10 mouse cellular contexts compared by ENCODE assay signal in genomic region chr16:23250556-23251444, GRCm38 (mm10). TPM values are rescaled to one million over a fixed set of nuclear protein-coding genes. Genes with fewer than 3 reads are reported as not detected.
DNase-seq lines count a peak whose midpoint lies in the region; ATAC-seq and TF ChIP-seq lines count a peak whose summit lies in the region.
"Had no signal": no experiment of that assay in that cellular context is flagged by ENCODE, and none has a peak within 500 bp of the region (broad histone marks: within the 10 kb centered on the region; RNA-seq: fewer than 3 reads in every experiment).

No protein-coding gene starts in this region.

- H3K27ac ChIP-seq in lung, postnatal 0 days (ENCODE audit: low read length) = peak overlapping the region; percentile 52
- H3K27ac ChIP-seq: macrophage had no signal

- no peak for TF ChIP-seq CTCF in lung, postnatal 0 days (IDR thresholded peaks at IDR 0.05)

- WGBS in lung, postnatal 0 days = 43% methylated on average over 15 of the region's 15 CpGs

- H3K4me2 ChIP-seq in lung, postnatal 0 days (replicated peaks; ENCODE audit: low read depth, low read length) = no peak overlapping the region

- H3K9ac ChIP-seq in lung, postnatal 0 days (replicated peaks; ENCODE audit: low read depth) = no peak overlapping the region

- intact Hi-C loops in heart, postnatal 25 days (cut with DNase I) = no loop called here

- DNase-seq in heart, adult 11 months = peak; percentile 77
- DNase-seq in heart, postnatal 25 days (ENCODE audit: low spot score) = no peak
- DNase-seq in CD4-positive, CD25-positive, alpha-beta regulatory T cell, adult 2 months (ENCODE audit: low read depth, low spot score) = peak; percentile 76
- DNase-seq in lung, postnatal 0 days (ENCODE audit: low spot score) = peak; percentile 93
- DNase-seq in urinary bladder, postnatal 36 days (ENCODE audit: low spot score in 2 of 2) = no peak
- DNase-seq in thymus, postnatal 0 days (ENCODE audit: low spot score) = no peak
- DNase-seq in testis, postnatal 14 days (ENCODE audit: low spot score) = no peak
- DNase-seq: gastrocnemius, postnatal 36 days had no signal

- no peaks in the 10 kb centered on the region for H3K9me3 ChIP-seq in lung, postnatal 0 days (ENCODE audit: low read length)

- peak; percentile 55 for TF ChIP-seq EP300 in lung, postnatal 0 days (IDR thresholded peaks at IDR 0.05)

- peak; percentile 17; the same call in 1 of the 2 replicates for ATAC-seq in granulocyte monocyte progenitor cell, adult 5-6 weeks (replicated peaks; ENCODE audit: poor library complexity, severe bottlenecking)
- peak; percentile 89 for ATAC-seq in lung, postnatal 0 days

- H3K36me3 ChIP-seq in lung, postnatal 0 days (ENCODE audit: insufficient read depth, low read length) = no peaks in the 10 kb centered on the region

- H3K4me3 ChIP-seq in lung, postnatal 0 days (ENCODE audit: low read depth, low read length) = no peak overlapping the region

- H3K4me1 ChIP-seq in lung, postnatal 0 days (ENCODE audit: insufficient read depth, low read depth, low read length) = peaks cover 6% of the 10 kb centered on the region; the same call in 1 of the 2 replicates

- H3K27me3 ChIP-seq in lung, postnatal 0 days (replicated peaks; ENCODE audit: insufficient read depth, low read length) = no peaks in the 10 kb centered on the region

RNA-seq across cellular contexts. Expression of gene St6gal1, which starts 26.3 kb away (rescaled TPM):
- total RNA-seq in heart, postnatal 25 days (2021) = 10 to 100 TPM; 11.5 to 11.7 TPM
- total RNA-seq in granulocyte monocyte progenitor cell, adult 5-6 weeks (2014; fragmentation: Nextera tagmentation) = not detected in 2 replicates
- 0.13 and 1.8 TPM in 2 replicates for total RNA-seq in granulocyte monocyte progenitor cell, adult 5-6 weeks (2017)
- 42.2 and 46.4 TPM in 2 replicates for polyA plus RNA-seq in lung, postnatal 0 days (2015; fragmentation: Nextera tagmentation; extraction: Ambion mirVana)
- 37.9 and 42.2 TPM in 2 replicates for polyA plus RNA-seq in thymus, postnatal 0 days (2015; fragmentation: Nextera tagmentation; extraction: Ambion mirVana)

Comparison
In these comparisons a context has a peak if more than half of its experiments do, and no peak if none do; other contexts are left out.
1. DNase-seq: peak in heart, adult 11 months (single experiment), CD4-positive, CD25-positive, alpha-beta regulatory T cell, adult 2 months (single experiment) and lung, postnatal 0 days (single experiment); none in heart, postnatal 25 days (single experiment), urinary bladder, postnatal 36 days (0 of 2), thymus, postnatal 0 days (single experiment) and testis, postnatal 14 days (single experiment).
2. RNA of gene St6gal1, which starts 26.3 kb away (total RNA-seq): 11.5 to 11.7 TPM in heart, postnatal 25 days; 0.13 to 1.8 TPM in granulocyte monocyte progenitor cell, adult 5-6 weeks; every median in the first group is over 4 times any median in the second.